Mouse (Mus musculus) G1E (cell line): Measurements from ENCODE around the gene Cacnb4. TPM values are rescaled to one million over a fixed set of nuclear protein-coding genes. Genes with fewer than 3 reads are reported as not detected.

Experiments used
- ATAC-seq: 2 replicates; pipeline ENCODE4 v1.8.0; 2016; ENCODE audit warnings: mild to moderate bottlenecking; ENCODE audit not compliant: insufficient number of reproducible peaks, poor library complexity, low FRiP score, severe bottlenecking; ENCODE audit errors: extremely low read depth
- DNase-seq: peaks from one replicate; pipeline ENCODE4 v3.0.0; 2012; ENCODE audit warnings: low spot score
- H3K27me3 ChIP-seq: 2 replicates; pipeline ENCODE4 v1.6.1; 2012; ENCODE audit warnings: mild to moderate bottlenecking, low read length, inconsistent platforms; ENCODE audit not compliant: insufficient read depth
- H3K36me3 ChIP-seq: replicated peaks from 2 replicates; pipeline ENCODE3; 2012; ENCODE audit warnings: mild to moderate bottlenecking, inconsistent platforms
- H3K4me1 ChIP-seq: 2 replicates; pipeline ENCODE4 v1.6.1; 2012; ENCODE audit warnings: low read depth, low read length, inconsistent platforms, mixed read lengths; ENCODE audit not compliant: insufficient read depth
- H3K4me3 ChIP-seq: 2 replicates; pipeline ENCODE4 v1.5.1; 2012; ENCODE audit warnings: low read depth, mild to moderate bottlenecking, inconsistent platforms, low read length, moderate library complexity, mixed read lengths
- H3K9me3 ChIP-seq: replicated peaks from 2 replicates; pipeline ENCODE4 v1.6.1; 2012; ENCODE audit warnings: inconsistent platforms
- CTCF ChIP-seq: IDR thresholded peaks from 2 replicates; pipeline ENCODE4 v1.5.1; 2012; ENCODE audit warnings: low read depth, low read length, inconsistent platforms, mixed read lengths
- GATA1 ChIP-seq: IDR thresholded peaks from 2 replicates; pipeline ENCODE4 v1.6.1; 2012; ENCODE audit warnings: borderline replicate concordance, low read length, inconsistent platforms, mixed read lengths
- GATA2 ChIP-seq: IDR thresholded peaks from 2 replicates; pipeline ENCODE4 v1.6.1; 2012; ENCODE audit warnings: low read depth, low read length, inconsistent platforms, borderline replicate concordance
- POLR2AphosphoS5 ChIP-seq: IDR thresholded peaks from 2 replicates; pipeline ENCODE4 v1.6.1; 2012; ENCODE audit warnings: low read depth, low read length, inconsistent platforms; ENCODE audit not compliant: insufficient replicate concordance
- TAL1 ChIP-seq: conservative IDR thresholded peaks from 2 replicates; pipeline ENCODE4 v1.6.1; 2012; ENCODE audit warnings: low read depth, low read length, inconsistent platforms, mixed read lengths
- polyA plus RNA-seq: library from polyadenylated mRNA; stranded (reverse); fragments of >175 nt; gene quantifications from 2 replicates; pipeline ENCODE4 v1.2.3, GENCODE M21; 2012
- total RNA-seq, 2 experiments: library from RNA; stranded (forward) in 1 of 2; stranded (reverse) in 1 of 2; fragments of 200-1000 nt in 1 of 2; fragments of >200 nt in 1 of 2; fragmentation: Nextera tagmentation in 1 of 2; gene quantifications; 2 replicates each; pipeline ENCODE4 v1.2.3; 2014 to 2017

Gene Cacnb4
- total and polyA plus RNA-seq, 3 experiments, result 0.01 to 0.15 (median 0.11) TPM

- DNase-seq, result no peak
- TF ChIP-seq TAL1 (no peak), GATA2 (no peak), POLR2AphosphoS5 (no peak), GATA1 (no peak), CTCF (no peak)
- no peak overlapping the region for H3K4me3 ChIP-seq
- no peak for ATAC-seq
- no peaks in the 10 kb centered on the region for H3K9me3 ChIP-seq
- H3K36me3 ChIP-seq, result no peaks in the 10 kb centered on the region
- H3K4me1 ChIP-seq, result no peaks in the 10 kb centered on the region
- H3K27me3 ChIP-seq, result no peaks in the 10 kb centered on the region
Observed at GRCm38 (mm10) chr2:52570781-52571180, 105.8 kb downstream of the Cacnb4 start.

DNA sequence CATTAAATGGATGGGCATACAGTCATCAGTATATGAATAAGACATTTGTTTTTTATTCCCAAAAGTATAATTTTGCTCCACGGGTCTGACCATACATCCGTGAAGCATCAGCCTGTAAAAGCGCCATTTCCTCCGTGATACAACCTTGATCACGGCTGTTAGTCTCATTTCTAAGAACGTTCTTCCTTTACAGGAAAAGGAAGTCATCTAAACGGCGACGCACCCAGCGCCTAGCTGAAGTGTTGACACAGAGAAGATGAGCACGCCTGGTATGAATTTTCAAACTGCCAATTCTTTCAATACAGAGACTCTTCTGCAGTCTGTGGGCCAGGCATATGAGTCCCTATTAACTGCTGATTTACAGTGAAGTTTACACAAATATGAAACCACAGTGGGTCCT lies 106.5 kb downstream of the Cacnb4 start:
- H3K9me3 ChIP-seq, result no peaks in the 10 kb centered on the region
- no peaks in the 10 kb centered on the region for H3K36me3 ChIP-seq
- H3K27me3 ChIP-seq, result no peaks in the 10 kb centered on the region
- ATAC-seq (no peak), DNase-seq (no peak)
- H3K4me1 ChIP-seq, result no peaks in the 10 kb centered on the region
- no peak for TF ChIP-seq POLR2AphosphoS5
- H3K4me3 ChIP-seq, result no peak overlapping the region

- TF ChIP-seq GATA2, result no peak
- no peak for TF ChIP-seq CTCF
- no peak for ATAC-seq
- no peak overlapping the region for H3K4me3 ChIP-seq
- H3K36me3 ChIP-seq, result no peaks in the 10 kb centered on the region
- H3K4me1 ChIP-seq, result no peaks in the 10 kb centered on the region
- H3K27me3 ChIP-seq, result no peaks in the 10 kb centered on the region
- no peaks in the 10 kb centered on the region for H3K9me3 ChIP-seq
- DNase-seq, result no peak
Observed at GRCm38 (mm10) chr2:52568131-52568530, 108.5 kb downstream of the Cacnb4 start.

- DNase-seq (no peak), ATAC-seq (no peak)
- TF ChIP-seq GATA2 (no peak), CTCF (no peak), GATA1 (no peak), POLR2AphosphoS5 (no peak), TAL1 (no peak)
- Histone ChIP-seq H3K36me3 (no peaks in the 10 kb centered on the region), H3K4me1 (no peaks in the 10 kb centered on the region), H3K27me3 (no peaks in the 10 kb centered on the region), H3K9me3 (no peaks in the 10 kb centered on the region), H3K4me3 (no peak overlapping the region)
Observed at GRCm38 (mm10) chr2:52567421-52567820, 109.2 kb downstream of the Cacnb4 start.

DNA sequence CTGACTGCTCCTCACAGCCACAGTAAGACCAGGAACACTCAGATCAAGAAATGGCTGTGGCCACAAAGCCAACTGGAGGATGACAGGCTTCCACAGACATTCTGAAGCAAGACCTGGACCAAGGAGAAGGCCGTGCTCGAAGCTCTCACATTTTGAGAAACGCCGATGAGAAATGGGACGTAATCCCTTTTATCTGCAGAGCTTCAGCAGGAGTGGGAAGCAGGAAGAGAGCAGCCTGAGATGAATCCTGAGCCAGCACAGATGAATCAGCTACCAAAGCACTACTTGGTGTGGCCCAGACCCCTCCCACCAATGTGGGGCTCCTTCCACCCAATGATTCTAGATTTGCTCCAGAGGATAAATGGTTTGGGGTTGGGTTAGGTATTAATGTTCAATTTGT lies 113.4 kb downstream of the Cacnb4 start:
- Histone ChIP-seq H3K4me1 (no peaks in the 10 kb centered on the region), H3K4me3 (no peak overlapping the region), H3K9me3 (no peaks in the 10 kb centered on the region), H3K36me3 (no peaks in the 10 kb centered on the region), H3K27me3 (no peaks in the 10 kb centered on the region)
- no peak for ATAC-seq
- TF ChIP-seq GATA1, result no peak
- TF ChIP-seq TAL1, result no peak
- TF ChIP-seq GATA2, result no peak
- no peak for TF ChIP-seq POLR2AphosphoS5
- TF ChIP-seq CTCF, result no peak
- DNase-seq, result no peak

DNA sequence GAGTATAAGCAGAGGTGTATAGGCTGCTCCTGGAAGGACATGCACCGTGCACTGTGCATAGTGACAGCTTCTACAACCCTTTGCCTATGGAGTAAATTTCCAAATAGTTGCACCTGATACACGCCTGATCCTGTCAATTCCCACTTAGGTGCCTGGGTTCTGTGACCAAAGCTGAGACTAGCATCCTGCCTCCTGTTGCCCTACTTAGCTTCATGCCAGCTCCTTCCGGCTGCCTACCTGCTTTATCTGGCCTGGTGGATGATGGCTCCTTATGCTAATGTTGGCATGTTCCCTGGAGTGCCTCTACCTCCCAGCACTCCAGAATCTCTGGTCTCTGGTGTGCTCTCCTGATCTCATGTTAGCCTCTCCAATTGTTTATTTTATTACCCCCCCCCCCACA lies 114.3 kb downstream of the Cacnb4 start:
- Histone ChIP-seq H3K36me3 (no peaks in the 10 kb centered on the region), H3K27me3 (no peaks in the 10 kb centered on the region), H3K4me3 (no peak overlapping the region), H3K4me1 (no peaks in the 10 kb centered on the region), H3K9me3 (no peaks in the 10 kb centered on the region)
- ATAC-seq, result no peak
- no peak for DNase-seq
- TF ChIP-seq CTCF, result no peak
- TF ChIP-seq TAL1, result no peak
- TF ChIP-seq POLR2AphosphoS5, result no peak
- TF ChIP-seq GATA1, result no peak
- TF ChIP-seq GATA2, result no peak

DNA sequence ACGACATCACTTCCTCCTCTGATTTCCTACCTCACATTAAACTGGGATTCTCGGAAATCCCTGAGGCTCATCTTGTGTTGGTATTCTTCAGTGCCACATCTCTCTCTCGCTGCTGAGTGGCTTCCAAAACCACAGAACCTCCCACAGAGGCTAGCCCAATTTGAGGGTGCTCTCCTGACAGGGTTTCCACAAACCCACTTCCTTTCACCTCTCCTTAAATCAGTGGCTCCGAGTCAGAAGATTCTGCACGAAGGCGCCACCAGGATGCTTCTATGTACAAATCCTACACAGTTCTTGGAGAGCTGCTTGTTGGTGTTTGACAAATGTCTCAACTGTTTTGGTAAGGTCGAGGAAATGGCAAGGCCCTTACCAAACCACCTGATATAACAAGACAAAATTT lies 115.5 kb downstream of the Cacnb4 start:
- Histone ChIP-seq H3K9me3 (no peaks in the 10 kb centered on the region), H3K4me1 (no peaks in the 10 kb centered on the region), H3K4me3 (no peak overlapping the region), H3K27me3 (no peaks in the 10 kb centered on the region), H3K36me3 (no peaks in the 10 kb centered on the region)
- ATAC-seq, result no peak
- no peak for DNase-seq
- TF ChIP-seq TAL1 (no peak), GATA1 (no peak), CTCF (no peak), GATA2 (no peak), POLR2AphosphoS5 (no peak)
